Mouse (Mus musculus) heart, postnatal 0 days (tissue): Measurements from ENCODE around the gene Mucl3. TPM values are rescaled to one million over a fixed set of nuclear protein-coding genes. Genes with fewer than 3 reads are reported as not detected.

ENCODE experiments used
- ATAC-seq: fragments of 200-750 bp; cut with Nextera tagmentation; 2 replicates; pipeline ENCODE4 v1.8.0; 2017; ENCODE audit warnings: low read depth, moderate number of reproducible peaks, moderate library complexity; ENCODE audit not compliant: insufficient read depth
- DNase-seq: peaks from one replicate; pipeline ENCODE4 v3.0.0-alpha.2; 2016; ENCODE audit warnings: low spot score
- H3K27ac ChIP-seq: fragments of 300-500 bp; sonication (generic); 2 replicates; pipeline ENCODE4 v1.5.1; 2014; ENCODE audit warnings: low read depth, mild to moderate bottlenecking
- H3K27me3 ChIP-seq: fragments of 300-500 bp; sonication (generic); 2 replicates; pipeline ENCODE4 v1.6.1; 2014; ENCODE audit warnings: low read length, mixed read lengths; ENCODE audit not compliant: control insufficient read depth, insufficient read depth
- H3K36me3 ChIP-seq: fragments of 300-500 bp; sonication (generic); replicated peaks from 2 replicates; pipeline ENCODE4 v1.6.1; 2014; ENCODE audit warnings: low read length, mixed read lengths; ENCODE audit not compliant: control insufficient read depth, insufficient read depth
- H3K4me1 ChIP-seq: fragments of 300-500 bp; sonication (generic); 2 replicates; pipeline ENCODE4 v1.6.1; 2014; ENCODE audit warnings: antibody characterized with exemption; ENCODE audit not compliant: control insufficient read depth, insufficient read depth
- H3K4me2 ChIP-seq: fragments of 300-500 bp; sonication (generic); 2 replicates; pipeline ENCODE4 v1.6.1; 2014; ENCODE audit warnings: low read depth, mild to moderate bottlenecking, low read length, moderate library complexity
- H3K4me3 ChIP-seq: fragments of 300-500 bp; sonication (generic); 2 replicates; pipeline ENCODE4 v1.5.1; 2014; ENCODE audit warnings: low read depth, low read length
- H3K9ac ChIP-seq: fragments of 300-500 bp; sonication (generic); replicated peaks from 2 replicates; pipeline ENCODE4 v1.6.1; 2014; ENCODE audit warnings: low read depth, low read length, mixed read lengths
- H3K9me3 ChIP-seq: fragments of 300-500 bp; sonication (generic); replicated peaks from 2 replicates; pipeline ENCODE4 v1.6.1; 2016; ENCODE audit warnings: low read length; ENCODE audit not compliant: control insufficient read depth
- CTCF ChIP-seq: IDR thresholded peaks from 2 replicates; pipeline ENCODE4 v1.5.1; 2016; ENCODE audit warnings: antibody characterized with exemption, control low read depth, low read depth
- EP300 ChIP-seq: IDR thresholded peaks from 2 replicates; pipeline ENCODE4 v1.6.1; 2016; ENCODE audit warnings: antibody characterized with exemption, low read depth
- WGBS: fragments of 180-500 bp; shearing (Covaris S2); extraction: QIAGEN DNeasy Blood & Tissue Kit; methylation state at CpG from one replicate; pipeline ENCODE4 v1.1.7; 2014; 5-methylcytosine and 5-hydroxymethylcytosine counted together
- polyA plus RNA-seq: library from polyadenylated mRNA; unstranded; fragments of >200 nt; fragmentation: Nextera tagmentation; extraction: Ambion mirVana; gene quantifications from 2 replicates; pipeline ENCODE4 v1.2.1, GENCODE M21; 2015
- total RNA-seq: library from RNA; depleted of rRNA; stranded (reverse); fragments of >200 nt; gene quantifications from 2 replicates; pipeline ENCODE4 v1.2.3, GENCODE M21; 2014; ENCODE audit warnings: low replicate concordance

Gene Mucl3
- total and polyA plus RNA-seq, 2 experiments from 2014 or later = not detected

- WGBS = 60% methylated on average over 2 of the region's 2 CpGs
Observed at GRCm38 (mm10) chr17:35649429-35649828, 5.9 kb upstream of the Mucl3 start.

GRCm38 (mm10) chr17:35639352-35639751 is 4.1 kb downstream of the Mucl3 start:
- Histone ChIP-seq H3K9me3 (no peaks in the 10 kb centered on the region), H3K4me3 (peak overlapping the region; percentile 17; the same call in 1 of the 2 replicates), H3K4me1 (peaks cover 4% of the 10 kb centered on the region; the same call in 1 of the 2 replicates), H3K27me3 (0 out of 2 replicates have a peak, but pooled peaks cover 12% of the 10 kb centered on the region), H3K4me2 (peak overlapping the region; percentile 52), H3K36me3 (no peaks in the 10 kb centered on the region), H3K9ac (no peak overlapping the region), H3K27ac (peak overlapping the region; percentile 53)
- ATAC-seq (no peak), DNase-seq (peak; percentile 23)
- TF ChIP-seq EP300 (no peak), CTCF (no peak)
- WGBS = 17% methylated on average over 6 of the region's 6 CpGs

More at GRCm38 (mm10) chr17:35649429-35649828, 5.9 kb upstream of the Mucl3 start:
- no peaks in the 10 kb centered on the region for H3K4me1 ChIP-seq
- ATAC-seq (no peak), DNase-seq (no peak)
- H3K36me3 ChIP-seq = no peaks in the 10 kb centered on the region
- no peak overlapping the region for H3K27ac ChIP-seq
- H3K4me3 ChIP-seq = no peak overlapping the region
- no peaks in the 10 kb centered on the region for H3K9me3 ChIP-seq
- no peak for TF ChIP-seq EP300
- TF ChIP-seq CTCF = no peak
- H3K9ac ChIP-seq = no peak overlapping the region
- H3K4me2 ChIP-seq = no peak overlapping the region
- 0 out of 2 replicates have a peak, but pooled peaks cover 3% of the 10 kb centered on the region for H3K27me3 ChIP-seq

DNA sequence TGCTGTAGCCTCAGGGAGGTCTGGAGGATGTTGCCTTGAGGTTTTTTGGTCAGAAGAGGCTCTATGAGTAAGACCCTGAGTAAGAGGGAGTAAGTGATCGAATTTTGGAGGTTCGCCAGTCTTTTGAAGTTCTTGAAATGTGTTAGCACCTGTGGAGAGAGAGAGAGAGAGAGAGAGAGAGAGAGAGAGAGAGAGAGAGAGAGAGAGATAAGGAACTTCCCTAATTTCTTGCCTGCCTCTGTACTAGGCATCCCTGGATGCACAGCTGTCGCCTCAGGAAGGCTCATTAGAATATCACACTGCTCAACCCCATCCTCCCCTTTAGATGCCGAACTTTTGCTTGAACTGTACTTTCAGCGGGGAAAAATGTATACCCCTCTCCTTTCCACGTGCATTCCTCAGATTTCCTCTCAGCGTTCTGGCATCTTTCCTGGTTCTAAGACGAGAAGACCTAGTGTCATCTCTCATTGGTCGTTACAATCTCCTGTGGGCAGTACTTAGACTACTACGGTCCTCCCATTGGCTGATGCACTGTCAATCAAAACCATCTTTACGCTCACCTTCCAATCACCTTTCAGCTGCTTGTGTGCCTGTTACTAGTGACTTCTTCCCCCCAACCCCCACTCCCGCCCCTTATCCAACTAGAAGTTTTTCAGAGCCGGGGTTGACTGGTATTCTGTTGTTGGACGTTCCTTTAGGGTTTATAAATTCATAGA is 4.9 kb downstream of the Mucl3 start:
- Histone ChIP-seq H3K36me3 (no peaks in the 10 kb centered on the region), H3K4me3 (peak overlapping the region; percentile 17; the same call in 1 of the 2 replicates), H3K27ac (peak overlapping the region; percentile 53; the same call in 1 of the 2 replicates), H3K27me3 (0 out of 2 replicates have a peak, but pooled peaks cover 9% of the 10 kb centered on the region), H3K4me2 (peak overlapping the region; percentile 52), H3K4me1 (peaks cover 4% of the 10 kb centered on the region; the same call in 1 of the 2 replicates), H3K9ac (no peak overlapping the region), H3K9me3 (no peaks in the 10 kb centered on the region)
- DNase-seq (peak; percentile 88), ATAC-seq (peak; percentile 90)
- TF ChIP-seq EP300 = no peak
- 14% methylated on average over 14 of the region's 14 CpGs for WGBS

- H3K4me2 ChIP-seq = no peak overlapping the region; the same call in 1 of the 2 replicates
- no peaks in the 10 kb centered on the region for H3K36me3 ChIP-seq
- H3K27ac ChIP-seq = no peak overlapping the region
- H3K9ac ChIP-seq = no peak overlapping the region
- ATAC-seq (0 out of 2 replicates have a peak, but pooled peaks have one; percentile 24), DNase-seq (peak; percentile 28)
- no peak for TF ChIP-seq EP300
- TF ChIP-seq CTCF = no peak
- H3K9me3 ChIP-seq = no peaks in the 10 kb centered on the region
- no peak overlapping the region for H3K4me3 ChIP-seq
- 0 out of 2 replicates have a peak, but pooled peaks cover 8% of the 10 kb centered on the region for H3K27me3 ChIP-seq
- peaks cover 4% of the 10 kb centered on the region; the same call in 1 of the 2 replicates for H3K4me1 ChIP-seq
- 48% methylated on average over 5 of the region's 5 CpGs for WGBS
Observed at GRCm38 (mm10) chr17:35636363-35636762, 7.1 kb downstream of the Mucl3 start.

DNA sequence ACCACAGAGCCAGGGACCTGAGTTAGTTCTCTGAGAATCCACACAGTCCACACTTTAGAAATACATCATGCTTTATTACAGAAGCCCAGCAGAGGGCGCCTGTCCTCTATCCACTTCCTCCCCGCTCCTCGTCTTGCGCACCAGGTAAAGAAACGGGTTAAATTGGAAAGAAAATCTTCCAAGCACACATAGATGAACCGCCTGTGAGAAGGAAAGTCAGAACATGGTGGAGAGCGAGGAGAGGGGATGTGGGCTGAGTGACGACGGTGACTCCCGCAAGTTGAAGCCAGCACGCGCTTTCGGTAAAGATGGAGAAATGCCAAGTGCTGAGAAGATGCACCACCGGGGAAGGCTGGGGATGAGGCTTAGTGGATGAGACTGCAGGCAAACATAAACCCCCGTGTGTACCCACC is 7.8 kb downstream of the Mucl3 start:
- no peak overlapping the region for H3K27ac ChIP-seq
- DNase-seq (peak; percentile 69), ATAC-seq (peak; percentile 27; the same call in 1 of the 2 replicates)
- H3K27me3 ChIP-seq = 0 out of 2 replicates have a peak, but pooled peaks cover 8% of the 10 kb centered on the region
- H3K36me3 ChIP-seq = no peaks in the 10 kb centered on the region
- WGBS = under 1% methylated on average over 15 of the region's 15 CpGs
- peak overlapping the region; percentile 72 for H3K4me2 ChIP-seq
- H3K9me3 ChIP-seq = no peaks in the 10 kb centered on the region
- no peak for TF ChIP-seq EP300
- peak; percentile 78 for TF ChIP-seq CTCF
- H3K4me3 ChIP-seq = peak overlapping the region; percentile 47
- H3K9ac ChIP-seq = no peak overlapping the region
- H3K4me1 ChIP-seq = peaks cover 4% of the 10 kb centered on the region; the same call in 1 of the 2 replicates
